Mouse (Mus musculus): ENCODE results near the gene Spata21.
"Not testable (repeated sequence)": the region's sequence is repeated elsewhere in the genome, so short reads cannot be mapped to it uniquely, and the experiment has no call there.

The Spata21 gene

GRCm38 (mm10) chr4:141129190-141129710, 41.1 kb downstream of the Spata21 start:
- no peak for DNase-seq (ENCODE audit: low spot score in 2 of 2)

DNA sequence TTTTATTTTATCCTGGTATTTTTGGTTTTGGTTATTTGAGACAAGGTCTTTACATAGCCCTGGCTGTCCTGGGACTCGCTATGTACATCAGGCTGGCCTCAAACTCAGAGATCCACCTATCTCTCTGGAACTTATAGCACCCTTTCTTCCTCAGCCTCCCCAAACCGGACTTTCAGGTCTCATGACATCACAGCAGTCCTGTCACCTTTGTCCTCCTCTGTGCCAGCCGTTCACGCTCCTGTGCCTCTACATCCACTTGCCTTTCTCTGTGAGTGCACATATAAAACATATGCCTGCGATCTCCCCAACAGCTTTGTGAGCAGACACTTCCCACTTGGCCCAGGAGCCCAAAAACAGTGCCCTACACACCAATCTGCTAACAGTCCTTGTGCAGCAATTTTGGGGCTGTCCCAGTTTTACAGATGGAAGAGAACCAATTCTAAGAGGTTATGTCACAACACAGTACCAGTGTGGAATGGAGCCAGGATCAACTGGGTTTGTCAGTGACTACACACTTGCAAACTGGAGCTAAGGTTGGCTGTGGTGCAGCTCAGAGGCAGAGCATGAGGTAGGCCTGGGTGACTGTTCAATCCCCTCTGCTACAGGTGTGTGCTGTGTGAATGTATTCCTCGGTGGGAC, 42.7 kb downstream of the Spata21 start:
- DNase-seq (ENCODE audit: low spot score in 2 of 2), result no peak

- DNase-seq (ENCODE audit: low spot score in 2 of 2), result no peak
These were observed 43.5 kb downstream of the Spata21 start for GRCm38 (mm10) chr4:141131531-141132061.

GRCm38 (mm10) chr4:141132191-141132590, 44.1 kb downstream of the Spata21 start:
- no peak for DNase-seq (ENCODE audit: low spot score in 2 of 2)

- DNase-seq (ENCODE audit: low spot score in 2 of 2), result no peak
These were observed 45.1 kb downstream of the Spata21 start for GRCm38 (mm10) chr4:141133227-141133626.

DNA sequence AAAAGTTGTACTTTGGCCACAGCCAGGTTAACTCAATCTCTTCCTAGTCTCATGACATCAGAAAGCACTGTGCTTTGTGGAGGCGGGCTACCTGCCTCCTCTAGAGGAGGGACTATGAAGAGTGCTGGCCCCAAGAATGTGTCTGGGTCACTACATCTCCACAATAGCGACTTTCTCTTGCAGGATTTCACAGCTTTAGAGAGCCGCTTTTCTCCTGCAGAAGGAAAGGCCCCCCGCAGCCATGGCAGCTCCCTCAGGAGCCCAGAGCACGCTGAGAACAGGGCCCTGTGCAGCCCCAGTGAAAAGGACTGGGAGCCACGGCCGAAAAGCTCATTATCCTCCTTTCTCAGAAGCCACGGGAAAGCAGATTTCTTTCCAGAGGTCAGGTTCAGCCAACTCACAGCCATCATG, 45.9 kb downstream of the Spata21 start:
- DNase-seq (ENCODE audit: low spot score in 2 of 2), result no peak

GRCm38 (mm10) chr4:141134751-141135530, 46.8 kb downstream of the Spata21 start:
- no peak for DNase-seq (ENCODE audit: low spot score in 2 of 2)

DNA sequence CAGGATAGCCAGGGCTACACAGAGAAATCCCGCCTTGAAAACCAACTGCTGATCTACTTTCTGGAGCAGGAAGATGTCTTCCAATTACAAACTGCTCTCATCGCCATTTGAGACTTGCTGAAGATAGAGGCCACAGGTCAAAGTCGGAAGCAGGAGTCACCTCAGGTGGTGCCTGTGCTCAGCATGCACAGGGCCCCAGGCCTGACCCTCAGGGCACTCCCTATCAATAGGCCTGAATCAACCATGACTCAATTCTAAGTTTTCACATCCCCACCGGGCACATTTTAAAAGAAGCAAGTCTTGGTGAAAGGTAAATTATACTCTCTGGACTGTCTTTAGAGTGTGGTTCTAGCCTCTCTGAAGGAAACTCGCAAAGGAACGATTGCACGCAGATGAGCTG, 48.0 kb downstream of the Spata21 start:
- DNase-seq (ENCODE audit: low spot score in 2 of 2), result no peak

GRCm38 (mm10) chr4:141137740-141138139, 49.6 kb downstream of the Spata21 start:
- DNase-seq (ENCODE audit: low spot score in 2 of 2), result not testable (repeated sequence)

DNA sequence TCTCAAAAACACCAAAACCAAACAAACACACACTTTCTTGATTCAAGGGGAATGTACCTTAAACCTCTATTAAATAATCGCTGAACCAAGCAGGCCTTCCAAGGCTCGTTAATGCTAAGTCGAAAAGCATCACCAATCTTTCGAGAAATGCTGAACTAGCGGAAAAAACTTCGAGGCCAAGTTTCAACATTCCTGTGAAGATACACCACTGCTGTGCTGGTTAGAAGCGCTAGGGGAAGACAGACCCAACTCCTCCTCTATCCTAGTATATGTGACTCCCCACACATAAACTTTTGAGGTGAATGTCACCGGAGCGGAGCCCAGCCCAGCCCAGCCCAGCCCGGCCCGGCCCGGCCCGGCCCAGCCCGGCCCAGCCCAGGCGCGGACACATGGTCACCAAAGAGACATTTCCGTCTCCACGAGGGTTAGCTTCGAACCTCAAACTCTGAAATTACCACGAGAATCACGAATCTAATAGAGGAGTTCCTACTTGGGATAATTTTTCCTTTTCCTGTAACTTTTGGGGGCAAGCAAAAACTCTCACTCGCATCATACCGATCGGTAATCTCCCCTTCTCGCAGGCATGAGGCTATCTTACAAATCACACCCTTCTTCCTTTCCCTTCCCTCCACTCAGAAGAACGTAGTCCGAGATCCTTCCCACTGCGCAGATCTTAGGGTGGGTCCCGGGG, 50.4 kb downstream of the Spata21 start:
- no peak for DNase-seq (ENCODE audit: low spot score in 2 of 2)

DNA sequence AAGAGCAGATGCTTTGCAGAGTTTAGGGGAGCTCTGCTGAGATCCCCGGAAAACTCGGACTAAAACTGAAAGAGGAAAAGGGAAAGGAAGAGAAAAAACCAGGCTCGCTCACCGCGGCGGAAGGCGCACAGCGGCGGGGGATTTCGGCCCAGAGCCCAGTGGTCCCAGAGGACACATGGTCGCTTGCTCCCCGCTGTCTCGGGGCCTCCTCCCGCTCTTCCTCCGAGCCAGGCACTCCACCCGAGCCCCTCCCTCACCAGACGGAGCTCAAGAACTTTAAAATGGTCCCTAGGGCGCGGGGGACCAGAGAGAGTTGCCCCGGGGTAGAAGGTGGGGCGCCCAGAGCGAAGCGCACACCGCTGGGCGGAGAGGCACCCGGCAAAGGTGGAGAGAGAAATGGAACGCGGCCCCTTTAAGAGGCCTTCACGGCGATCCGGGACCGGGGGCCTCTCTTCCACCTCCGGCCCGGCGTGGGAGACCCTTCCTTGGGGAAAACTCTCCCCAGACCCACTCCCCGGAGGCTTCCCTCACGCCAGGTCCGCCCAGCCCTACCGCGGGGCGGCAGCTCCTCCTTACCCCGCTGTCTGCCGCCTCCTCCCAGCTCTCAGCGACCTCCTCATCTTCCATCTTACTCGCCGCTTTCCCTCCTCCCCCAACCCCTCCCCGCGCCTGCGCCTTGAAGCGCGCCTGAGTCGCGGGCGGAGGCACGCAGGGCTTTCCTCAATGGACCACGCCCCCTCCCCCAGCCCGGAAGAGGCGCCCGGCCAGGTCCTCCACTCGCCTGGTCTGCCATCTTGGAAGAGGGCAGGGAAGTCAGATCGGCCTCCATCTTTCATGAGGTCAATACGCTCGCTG, 51.2 kb downstream of the Spata21 start, which contains the start of gene Szrd1:
TSS of gene Szrd1 (minus strand) at position 660 of the 855 bp plus-strand sequence.
- peak; percentile 98 to 99 for DNase-seq (ENCODE audit: low spot score in 2 of 2)

DNA sequence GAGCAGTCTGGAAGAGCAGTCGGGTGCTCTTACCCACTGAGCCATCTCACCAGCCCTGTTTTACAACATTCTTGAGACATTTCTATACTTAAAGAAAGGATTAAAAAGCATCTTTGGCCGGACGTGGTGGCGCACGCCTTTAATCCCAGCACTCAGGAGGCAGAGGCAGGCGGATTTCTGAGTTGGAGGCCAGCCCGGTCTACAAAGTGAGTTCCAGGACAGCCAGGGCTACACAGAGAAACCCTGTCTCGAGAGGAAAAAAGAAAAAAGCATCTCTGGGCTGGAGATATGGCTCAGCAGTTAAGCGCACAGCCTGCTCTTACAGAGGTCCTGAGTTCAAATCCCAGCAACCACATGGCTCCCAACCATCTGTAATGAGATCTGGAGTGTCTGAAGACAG, 52.2 kb downstream of the Spata21 start:
- not testable (repeated sequence) for DNase-seq (ENCODE audit: low spot score in 2 of 2)

DNA sequence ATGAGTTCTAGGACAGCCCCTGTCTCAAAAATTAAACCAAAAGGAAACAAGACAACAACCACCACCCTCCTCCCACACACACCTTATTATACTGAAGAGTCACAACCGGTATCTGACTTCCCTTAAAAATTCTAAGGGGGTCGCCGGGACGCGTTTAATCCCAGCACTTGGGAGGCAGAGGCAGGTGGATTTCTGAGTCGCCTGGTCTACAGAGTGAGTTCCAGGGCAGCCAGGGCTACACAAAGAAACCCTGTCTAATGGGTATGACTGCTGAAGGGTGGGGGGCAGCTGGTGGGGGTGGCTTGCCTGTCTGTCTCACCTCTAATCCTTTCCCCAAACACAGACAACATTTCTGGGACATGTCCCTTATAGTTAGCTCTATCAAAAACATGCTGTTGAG, 52.8 kb downstream of the Spata21 start:
- DNase-seq (ENCODE audit: low spot score in 2 of 2), result no peak

- peak in 1 of 2 experiments; percentile 72 for DNase-seq (ENCODE audit: low spot score in 2 of 2)
These were observed 54.2 kb downstream of the Spata21 start for GRCm38 (mm10) chr4:141142285-141142811.

DNA sequence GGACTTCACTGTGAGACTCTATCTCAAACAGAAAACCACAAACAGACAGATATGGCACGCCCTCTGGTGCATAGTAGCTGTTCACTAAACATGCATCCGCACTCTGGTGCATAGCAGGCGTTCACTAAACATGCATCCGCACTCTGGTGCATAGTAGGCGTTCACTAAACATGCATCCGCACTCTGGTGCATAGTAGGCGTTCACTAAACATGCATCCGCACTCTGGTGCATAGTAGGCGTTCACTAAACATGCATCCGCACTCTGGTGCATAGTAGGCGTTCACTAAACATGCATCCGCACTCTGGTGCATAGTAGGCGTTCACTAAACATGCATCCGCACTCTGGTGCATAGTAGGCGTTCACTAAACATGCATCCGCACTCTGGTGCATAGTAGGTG, 57.0 kb downstream of the Spata21 start:
- not testable (repeated sequence) for DNase-seq (ENCODE audit: low spot score in 2 of 2)

GRCm38 (mm10) chr4:141146491-141147033, 58.4 kb downstream of the Spata21 start:
- DNase-seq (ENCODE audit: low spot score in 2 of 2), result no peak

- peak; percentile 84 to 94 for DNase-seq (ENCODE audit: low spot score in 2 of 2)
These were observed 59.2 kb downstream of the Spata21 start, which contains the start of gene Fbxo42 for GRCm38 (mm10) chr4:141147112-141148008. Fbxo42 (plus strand) TSS chr4:141147913.

- peak in 1 of 2 experiments; percentile 46 for DNase-seq (ENCODE audit: low spot score in 2 of 2)
These were observed 60.1 kb downstream of the Spata21 start for GRCm38 (mm10) chr4:141148009-141148801.

All from frontal cortex, postnatal 10 days (tissue).